Mouse (Mus musculus) liver, postnatal 0 days (tissue): ENCODE measurements around the gene Atp8a1. TPM values are rescaled to one million over a fixed set of nuclear protein-coding genes. Genes with fewer than 3 reads are reported as not detected.

Source experiments
- ATAC-seq: fragments of 200-750 bp; cut with Nextera tagmentation; 2 replicates; pipeline ENCODE4 v1.8.0; 2017; ENCODE audit warnings: mild to moderate bottlenecking, moderate library complexity
- DNase-seq: peaks from one replicate; pipeline ENCODE4 v3.0.0-alpha.2; 2016
- H3K27ac ChIP-seq: fragments of 300-500 bp; sonication (generic); 2 replicates; pipeline ENCODE4 v1.5.1; 2014; ENCODE audit warnings: antibody characterized with exemption, moderate library complexity, mild to moderate bottlenecking, low read depth
- H3K27me3 ChIP-seq: fragments of 300-500 bp; sonication (generic); 2 replicates; pipeline ENCODE4 v1.6.1; 2014; ENCODE audit warnings: low read length, control low read depth, mixed read lengths; ENCODE audit not compliant: insufficient read depth
- H3K36me3 ChIP-seq: fragments of 300-500 bp; sonication (generic); replicated peaks from 2 replicates; pipeline ENCODE4 v1.6.1; 2014; ENCODE audit warnings: mild to moderate bottlenecking, control low read depth, low read length, moderate library complexity, mixed read lengths; ENCODE audit not compliant: insufficient read depth
- H3K4me1 ChIP-seq: fragments of 300-500 bp; sonication (generic); 2 replicates; pipeline ENCODE4 v1.6.1; 2014; ENCODE audit warnings: antibody characterized with exemption, mild to moderate bottlenecking, control low read depth; ENCODE audit not compliant: insufficient read depth
- H3K4me2 ChIP-seq: fragments of 300-500 bp; sonication (generic); 2 replicates; pipeline ENCODE4 v1.6.1; 2014; ENCODE audit warnings: low read depth, mild to moderate bottlenecking, low read length, moderate library complexity, mixed read lengths
- H3K4me3 ChIP-seq: fragments of 300-500 bp; sonication (generic); 2 replicates; pipeline ENCODE4 v1.5.1; 2014; ENCODE audit warnings: low read depth, low read length
- H3K9ac ChIP-seq: fragments of 300-500 bp; sonication (generic); replicated peaks from 2 replicates; pipeline ENCODE4 v1.6.1; 2014; ENCODE audit warnings: mild to moderate bottlenecking, moderate library complexity
- H3K9me3 ChIP-seq: fragments of 300-500 bp; sonication (generic); 2 replicates; pipeline ENCODE4 v1.6.1; 2016; ENCODE audit warnings: mild to moderate bottlenecking, control low read depth, low read length, mixed read lengths
- CTCF ChIP-seq: sonication (generic); IDR thresholded peaks from 2 replicates; pipeline ENCODE4 v1.5.1; 2016; ENCODE audit warnings: antibody characterized with exemption, low read depth
- EP300 ChIP-seq: IDR thresholded peaks from 2 replicates; pipeline ENCODE4 v1.6.1; 2016; ENCODE audit warnings: antibody characterized with exemption, low read depth, mild to moderate bottlenecking
- WGBS: fragments of 180-500 bp; shearing (Covaris S2); extraction: QIAGEN DNeasy Blood & Tissue Kit; methylation state at CpG from one replicate; pipeline ENCODE4 v1.1.7; 2014; ENCODE audit not compliant: insufficient replicate concordance; 5-methylcytosine and 5-hydroxymethylcytosine counted together
- polyA plus RNA-seq: library from polyadenylated mRNA; unstranded; fragments of >200 nt; fragmentation: Nextera tagmentation; extraction: Ambion mirVana; gene quantifications from 2 replicates; pipeline ENCODE4 v1.2.1, GENCODE M21; 2015

Atp8a1 gene
- polyA plus RNA-seq, 1 experiment from 2014 or later, result 18.5 TPM

DNA sequence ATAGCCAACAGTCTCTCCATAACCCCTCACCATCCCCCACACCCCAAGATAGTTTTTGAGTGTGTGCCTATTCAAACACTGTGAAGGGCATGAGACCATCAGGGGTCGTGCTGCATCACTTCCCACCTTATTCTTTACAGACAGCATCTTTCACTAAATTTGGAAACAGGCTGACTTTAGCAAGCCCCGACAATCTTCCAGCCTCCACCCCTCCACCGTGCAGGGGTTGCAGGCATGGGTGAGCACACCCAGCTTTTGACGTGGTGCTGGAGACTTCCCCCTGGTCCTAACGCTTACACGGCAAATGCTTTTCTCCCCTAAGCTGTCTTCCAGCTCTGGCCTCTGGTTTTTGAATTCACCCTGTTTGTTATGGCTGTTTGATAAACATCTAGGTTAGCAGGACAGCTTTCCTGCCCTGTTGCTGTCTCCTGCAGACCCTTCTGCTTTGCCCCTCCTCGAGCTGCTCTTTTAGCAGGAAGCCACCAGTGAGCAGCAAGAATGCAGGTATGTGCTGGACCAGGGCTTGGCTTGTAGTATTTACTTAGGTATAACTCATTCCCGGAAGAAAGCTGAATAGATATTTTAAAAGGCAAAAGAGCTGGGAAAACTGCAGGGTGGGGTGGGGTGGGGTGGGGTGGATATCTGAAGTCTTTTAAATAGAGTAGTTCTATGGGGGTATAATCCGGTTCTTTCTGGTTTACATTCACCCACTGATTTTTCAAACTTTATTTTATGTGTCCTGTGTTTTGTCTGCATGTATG is 218.9 kb downstream of the Atp8a1 start:
- Histone ChIP-seq H3K36me3 (peaks cover 8% of the 10 kb centered on the region), H3K9me3 (no peaks in the 10 kb centered on the region), H3K4me2 (no peak overlapping the region), H3K4me3 (no peak overlapping the region), H3K27ac (no peak overlapping the region), H3K27me3 (no peaks in the 10 kb centered on the region), H3K9ac (no peak overlapping the region), H3K4me1 (no peaks in the 10 kb centered on the region)
- ATAC-seq (no peak), DNase-seq (no peak)
- TF ChIP-seq EP300 (no peak), CTCF (no peak)
- WGBS, result 77% methylated on average over 9 of the region's 9 CpGs

DNA sequence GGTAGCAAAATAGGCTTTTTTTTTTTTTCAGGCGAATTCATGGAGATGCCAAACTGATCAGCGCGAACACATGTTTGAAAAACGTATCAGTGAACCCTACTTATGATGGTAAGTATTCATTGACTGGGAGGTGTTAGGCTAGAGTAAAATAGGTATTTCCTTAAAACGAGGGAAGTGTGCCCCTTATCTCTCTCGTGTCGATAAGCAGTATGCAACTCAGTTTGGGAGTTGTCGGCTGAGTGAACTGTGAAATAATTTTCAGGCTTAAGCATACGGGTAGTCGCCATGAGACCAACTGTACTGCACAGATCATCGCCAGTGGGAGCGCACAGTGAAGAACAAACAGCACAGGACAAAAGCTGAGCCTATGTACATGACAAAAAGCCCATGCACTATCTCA is 226.0 kb downstream of the Atp8a1 start:
- Histone ChIP-seq H3K4me1 (no peaks in the 10 kb centered on the region), H3K9ac (no peak overlapping the region), H3K27ac (no peak overlapping the region), H3K4me2 (no peak overlapping the region), H3K36me3 (peaks cover 10% of the 10 kb centered on the region), H3K27me3 (no peaks in the 10 kb centered on the region), H3K9me3 (no peaks in the 10 kb centered on the region), H3K4me3 (no peak overlapping the region)
- 80% methylated on average over 12 of the region's 12 CpGs for WGBS
- DNase-seq (no peak), ATAC-seq (no peak)
- TF ChIP-seq CTCF (no peak), EP300 (no peak)

DNA sequence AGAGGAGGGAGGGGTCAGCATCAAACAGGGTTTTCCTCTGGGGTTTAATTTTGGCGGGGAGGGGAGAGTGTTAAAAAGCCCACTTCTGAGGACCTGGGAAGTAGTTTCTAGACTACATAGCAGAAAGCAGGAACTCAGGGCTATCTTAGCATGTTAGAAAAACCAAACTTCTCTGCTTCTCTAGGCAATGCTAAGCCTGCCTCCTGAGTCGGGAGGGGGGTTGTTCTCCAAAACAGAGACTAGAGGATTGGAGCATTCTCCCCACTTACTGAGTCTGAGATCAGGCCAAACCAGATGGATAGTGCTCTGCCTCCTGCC is 237.8 kb downstream of the Atp8a1 start:
- WGBS, result 22% methylated on average over 2 of the region's 2 CpGs

DNA sequence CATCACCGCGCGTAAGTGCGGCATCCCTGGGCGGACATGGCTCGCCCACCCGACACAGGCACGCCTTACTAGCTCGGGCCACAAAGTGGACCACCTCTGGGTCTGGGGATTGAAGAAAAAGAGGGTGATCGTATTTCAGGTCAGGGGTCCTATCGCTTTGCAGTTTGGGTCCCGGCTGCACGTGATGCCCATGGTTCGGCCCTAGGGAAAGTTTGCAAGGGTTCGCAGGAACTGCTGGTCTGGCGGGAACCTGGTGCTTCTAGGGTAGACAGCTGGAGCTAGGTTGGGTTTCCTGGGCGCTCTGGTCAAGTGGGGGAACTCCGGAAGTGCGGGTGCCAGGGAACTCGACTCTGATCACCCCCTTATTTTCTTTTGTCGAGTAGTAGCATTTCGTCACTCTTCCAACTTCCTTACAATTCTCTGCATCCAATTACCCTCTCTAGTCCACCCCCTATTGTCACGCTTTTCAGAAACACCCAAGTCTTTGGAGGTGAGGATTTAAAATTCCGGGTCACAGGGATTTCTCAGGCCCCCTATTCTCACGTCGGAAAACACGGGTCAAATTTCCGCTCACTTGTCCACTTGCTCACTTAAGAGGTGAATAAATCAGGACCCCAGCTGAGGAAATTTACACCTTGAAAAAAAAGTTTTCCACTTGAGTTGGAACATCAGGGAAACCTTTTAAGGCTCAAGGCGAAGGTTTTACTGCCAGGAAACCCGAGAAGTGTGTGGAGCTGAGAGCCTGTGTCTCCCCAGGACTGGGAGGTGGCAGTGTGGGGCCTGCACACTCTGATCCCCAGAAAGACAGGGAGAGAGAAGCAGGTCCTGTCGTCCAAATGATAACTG is 238.3 kb downstream of the Atp8a1 start:
- Histone ChIP-seq H3K4me1 (peaks cover 12% of the 10 kb centered on the region; the same call in 1 of the 2 replicates), H3K27me3 (peaks cover 66% of the 10 kb centered on the region), H3K36me3 (no peaks in the 10 kb centered on the region), H3K4me2 (peak overlapping the region; percentile 78), H3K9me3 (no peaks in the 10 kb centered on the region), H3K9ac (no peak overlapping the region), H3K27ac (no peak overlapping the region), H3K4me3 (peak overlapping the region; percentile 50)
- no peak for DNase-seq
- ATAC-seq, result no peak
- WGBS, result 7% methylated on average over 31 of the region's 31 CpGs
- no peak for TF ChIP-seq CTCF
- TF ChIP-seq EP300, result no peak

More for the DNA sequence above, 237.8 kb downstream of the Atp8a1 start:
- H3K4me3 ChIP-seq, result no peak overlapping the region
- H3K4me2 ChIP-seq, result no peak overlapping the region
- peaks cover 66% of the 10 kb centered on the region for H3K27me3 ChIP-seq
- no peak overlapping the region for H3K27ac ChIP-seq
- no peaks in the 10 kb centered on the region for H3K9me3 ChIP-seq
- H3K9ac ChIP-seq, result no peak overlapping the region
- DNase-seq (no peak), ATAC-seq (no peak)
- no peaks in the 10 kb centered on the region for H3K36me3 ChIP-seq
- H3K4me1 ChIP-seq, result peaks cover 12% of the 10 kb centered on the region; the same call in 1 of the 2 replicates
- TF ChIP-seq CTCF (no peak), EP300 (no peak)

DNA sequence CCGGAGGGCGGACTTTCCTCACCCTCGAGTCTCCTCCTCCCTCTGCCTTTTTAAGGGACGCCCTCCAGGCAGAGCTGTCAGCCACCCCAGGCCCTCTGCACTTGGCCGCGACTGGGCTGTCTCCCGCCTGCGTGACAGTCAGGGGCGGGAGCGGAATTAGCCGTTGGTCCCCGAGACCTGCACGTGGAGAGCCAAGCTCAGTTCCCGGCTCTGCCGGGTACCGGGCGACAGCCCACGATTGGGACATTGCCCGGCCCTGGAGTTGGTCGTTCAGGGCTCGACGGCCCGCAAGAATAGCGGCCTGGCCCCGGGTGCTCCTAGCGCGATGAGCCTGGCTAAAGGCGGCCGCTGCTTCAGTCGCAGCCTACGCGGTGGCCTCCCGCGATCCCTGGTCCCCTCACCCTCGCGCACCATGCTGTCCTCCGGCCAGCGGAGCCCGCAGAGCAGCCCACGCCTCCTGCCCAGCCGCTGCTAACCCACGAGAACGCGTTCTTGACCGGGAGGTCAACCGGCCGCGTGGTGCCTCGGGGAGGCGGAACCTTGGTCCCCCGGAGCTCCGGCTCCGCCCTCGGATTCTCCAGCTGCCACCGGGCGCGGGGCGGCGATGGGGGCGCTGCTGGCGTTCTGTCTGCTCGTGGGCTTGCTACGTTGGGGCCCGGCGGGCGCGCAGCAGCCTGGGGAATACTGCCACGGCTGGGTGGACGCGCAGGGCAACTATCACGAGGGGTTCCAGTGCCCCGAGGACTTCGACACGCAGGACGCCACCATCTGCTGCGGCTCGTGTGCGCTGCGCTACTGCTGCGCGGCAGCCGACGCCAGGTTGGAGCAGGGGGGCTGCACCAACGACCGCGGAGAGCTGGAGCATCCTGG is 239.2 kb downstream of the Atp8a1 start, which contains the start of gene Shisa3:
Shisa3 (plus strand) TSS at position 79 of the 870 bp plus-strand sequence.
- Histone ChIP-seq H3K27ac (no peak within 1 kb of the TSS), H3K36me3 (no peaks in the 10 kb centered on the region), H3K4me3 (peak within 1 kb of the TSS; percentile 50), H3K9me3 (no peaks in the 10 kb centered on the region), H3K4me1 (peaks cover 12% of the 10 kb centered on the region; the same call in 1 of the 2 replicates), H3K9ac (no peak within 1 kb of the TSS; the same call in 1 of the 2 replicates), H3K27me3 (peaks cover 71% of the 10 kb centered on the region), H3K4me2 (peak within 1 kb of the TSS; percentile 78)
- DNase-seq (peak; percentile 40), ATAC-seq (peak; percentile 36; the same call in 1 of the 2 replicates)
- TF ChIP-seq CTCF (0 out of 2 replicates have a peak, but pooled peaks have one; percentile 0), EP300 (no peak)
- under 1% methylated on average over 80 of the region's 86 CpGs for WGBS
